Mouse (Mus musculus): ENCODE measurements around the gene Olfr1109. TPM values are rescaled to one million over a fixed set of nuclear protein-coding genes. Genes with fewer than 3 reads are reported as not detected.

Olfr1109 gene
- not detected for total RNA-seq (2023)

GRCm38 (mm10) chr2:87095908-87096307 is at the start of gene Olfr1109:
Gene Olfr1109 (minus strand): TSS chr2:87096008.

GRCm38 (mm10) chr2:87140200-87140599 is 44.4 kb upstream of the Olfr1109 start, which contains the start of gene Olfr1110:
Gene Olfr1110 (minus strand): TSS chr2:87140300.

GRCm38 (mm10) chr2:87114467-87114866 is 18.7 kb upstream of the Olfr1109 start, which contains the start of gene Olfr259:
Gene Olfr259 (minus strand): TSS chr2:87114567.

GRCm38 (mm10) chr2:87075717-87076116 is 20.1 kb downstream of the Olfr1109 start, which contains the start of gene Olfr1107:
Gene Olfr1107 (minus strand): TSS chr2:87075817.

GRCm38 (mm10) chr2:87052173-87052572 is 43.6 kb downstream of the Olfr1109 start, which contains the start of gene Olfr1106:
Gene Olfr1106 (minus strand): TSS chr2:87052273.

Other genes with a start within 250 kb of the Olfr1109 start
- not detected for gene Olfr1095, start 244.3 kb downstream of the Olfr1109 start, total RNA-seq (2023)
- gene Gm13723, start 221.2 kb downstream of the Olfr1109 start, total RNA-seq (2023) = not detected
- not detected for gene Olfr1097, start 203.8 kb downstream of the Olfr1109 start, total RNA-seq (2023)
- gene Olfr1098, start 171.5 kb downstream of the Olfr1109 start, total RNA-seq (2023) = not detected
- gene Olfr1099, start 135.3 kb downstream of the Olfr1109 start, total RNA-seq (2023) = not detected
- gene Olfr1100, start 116.1 kb downstream of the Olfr1109 start, total RNA-seq (2023) = not detected
- not detected for gene Olfr1101, start 104.8 kb downstream of the Olfr1109 start, total RNA-seq (2023)
- not detected for gene Olfr1102, start 97.6 kb downstream of the Olfr1109 start, total RNA-seq (2023)
- gene Olfr1104, start 68.9 kb downstream of the Olfr1109 start, total RNA-seq (2023) = not detected
- not detected for gene Olfr1105, start 59.5 kb downstream of the Olfr1109 start, total RNA-seq (2023)
- not detected for gene Olfr1106, start 43.7 kb downstream of the Olfr1109 start, total RNA-seq (2023)
- not detected for gene Olfr1107, start 20.2 kb downstream of the Olfr1109 start, total RNA-seq (2023)
- not detected for gene Olfr259, start 18.6 kb upstream of the Olfr1109 start, total RNA-seq (2023)
- not detected for gene Olfr1110, start 44.3 kb upstream of the Olfr1109 start, total RNA-seq (2023)
- not detected for gene Olfr1111, start 56.6 kb upstream of the Olfr1109 start, total RNA-seq (2023)
- gene Olfr1112, start 91.8 kb upstream of the Olfr1109 start, total RNA-seq (2023) = not detected
- not detected for gene Olfr1113, start 113.0 kb upstream of the Olfr1109 start, total RNA-seq (2023)
- gene Olfr1115, start 152.0 kb upstream of the Olfr1109 start, total RNA-seq (2023) = not detected
- gene Olfr1116, start 171.5 kb upstream of the Olfr1109 start, total RNA-seq (2023) = not detected
- not detected for gene Olfr1118, start 211.6 kb upstream of the Olfr1109 start, total RNA-seq (2023)

All from CD8-positive naive resting alpha-beta T cell, adult 57 days (primary cell).